Mouse (Mus musculus): ENCODE data around the gene Nubpl.
A peak's percentile ranks its signal among the peaks of the same experiment; 100 is the strongest.
"Not testable (repeated sequence)": the region's sequence is repeated elsewhere in the genome, so short reads cannot be mapped to it uniquely, and the experiment has no call there.

Gene Nubpl

GRCm38 (mm10) chr12:52097650-52098070 is at the start of gene Nubpl:
Gene Nubpl, plus strand, starts transcription at chr12:52097737.
- peak; percentile 89 for DNase-seq

GRCm38 (mm10) chr12:52049324-52049723 is 48.2 kb upstream of the Nubpl start:
- DNase-seq = peak; percentile 5

GRCm38 (mm10) chr12:52079296-52079695 is 18.2 kb upstream of the Nubpl start:
- DNase-seq = not testable (repeated sequence)

- DNase-seq = no peak
Measured at GRCm38 (mm10) chr12:52097049-52097649, 388 bp upstream of the Nubpl start.

- DNase-seq = no peak
Measured at GRCm38 (mm10) chr12:52120276-52120675, 22.7 kb downstream of the Nubpl start.

- no peak for DNase-seq
Measured at GRCm38 (mm10) chr12:52126407-52126806, 28.9 kb downstream of the Nubpl start.

- no peak for DNase-seq
Measured at GRCm38 (mm10) chr12:52129072-52129471, 31.5 kb downstream of the Nubpl start.

- peak; percentile 6 for DNase-seq
Measured at GRCm38 (mm10) chr12:52132256-52132655, 34.7 kb downstream of the Nubpl start.

GRCm38 (mm10) chr12:52138296-52138695 is 40.8 kb downstream of the Nubpl start:
- no peak for DNase-seq

GRCm38 (mm10) chr12:52146639-52147038 is 49.1 kb downstream of the Nubpl start:
- no peak for DNase-seq

GRCm38 (mm10) chr12:52149448-52149847 is 51.9 kb downstream of the Nubpl start:
- DNase-seq = no peak

GRCm38 (mm10) chr12:52152071-52152470 is 54.5 kb downstream of the Nubpl start:
- DNase-seq = no peak

- no peak for DNase-seq
Measured at GRCm38 (mm10) chr12:52154906-52155305, 57.4 kb downstream of the Nubpl start.

- DNase-seq = no peak
Measured at GRCm38 (mm10) chr12:52164414-52164813, 66.9 kb downstream of the Nubpl start.

- DNase-seq = no peak
Measured at GRCm38 (mm10) chr12:52186205-52186793, 88.8 kb downstream of the Nubpl start.

- no peak for DNase-seq
Measured at GRCm38 (mm10) chr12:52186963-52187590, 89.5 kb downstream of the Nubpl start.

- DNase-seq = no peak
Measured at GRCm38 (mm10) chr12:52198471-52198870, 100.9 kb downstream of the Nubpl start.

GRCm38 (mm10) chr12:52209121-52209610 is 111.6 kb downstream of the Nubpl start:
- DNase-seq = no peak

GRCm38 (mm10) chr12:52211144-52211543 is 113.6 kb downstream of the Nubpl start:
- no peak for DNase-seq

GRCm38 (mm10) chr12:52214837-52215236 is 117.3 kb downstream of the Nubpl start:
- no peak for DNase-seq

GRCm38 (mm10) chr12:52224954-52225353 is 127.4 kb downstream of the Nubpl start:
- no peak for DNase-seq

- DNase-seq = peak; percentile 26
Measured at GRCm38 (mm10) chr12:52228746-52229145, 131.2 kb downstream of the Nubpl start.

GRCm38 (mm10) chr12:52231929-52232328 is 134.4 kb downstream of the Nubpl start:
- DNase-seq = not testable (repeated sequence)

GRCm38 (mm10) chr12:52242712-52243111 is 145.2 kb downstream of the Nubpl start:
- DNase-seq = no peak
